In genomic region chr10:69574190-69574663, GRCm38 (mm10) we compare ENCODE assay signal across 9 mouse cellular contexts.
DNase-seq lines count a peak whose midpoint lies in the region; ATAC-seq and TF ChIP-seq lines count a peak whose summit lies in the region.
"Had no signal": no experiment of that assay in that cellular context is flagged by ENCODE, and none has a peak within 500 bp of the region (broad histone marks: within the 10 kb centered on the region; RNA-seq: fewer than 3 reads in every experiment).

No protein-coding gene starts in this region.

- no peak for ATAC-seq in kidney, embryonic 15.5 days (replicated peaks; ENCODE audit: low FRiP score)
- peak; percentile 78 for ATAC-seq in forebrain, postnatal 0 days
- peak; percentile 61 for ATAC-seq in midbrain, embryonic 15.5 days (replicated peaks)
- no peak for ATAC-seq in monocyte, adult 5-6 weeks (replicated peaks; ENCODE audit: insufficient number of reproducible peaks, low FRiP score, low TSS enrichment, poor library complexity, severe bottlenecking)

- no peaks in the 10 kb centered on the region for H3K36me3 ChIP-seq in kidney, embryonic 15.5 days
- no peaks in the 10 kb centered on the region for H3K36me3 ChIP-seq in forebrain, postnatal 0 days (ENCODE audit: insufficient read depth)
- H3K36me3 ChIP-seq in midbrain, embryonic 15.5 days (replicated peaks): no peaks in the 10 kb centered on the region
- H3K36me3 ChIP-seq: liver, embryonic 15.5 days had no signal

- H3K4me1 ChIP-seq in kidney, embryonic 15.5 days: peaks cover 65% of the 10 kb centered on the region
- peaks cover 13% of the 10 kb centered on the region for H3K4me1 ChIP-seq in forebrain, postnatal 0 days (ENCODE audit: insufficient read depth)
- H3K4me1 ChIP-seq in midbrain, embryonic 15.5 days: peaks cover 86% of the 10 kb centered on the region
- H3K4me1 ChIP-seq: liver, embryonic 15.5 days had no signal

- no peak for TF ChIP-seq CTCF in forebrain, postnatal 0 days (IDR thresholded peaks at IDR 0.05; ENCODE audit: low read depth)

- 14% methylated on average over 11 of the region's 11 CpGs for WGBS in kidney, embryonic 15.5 days
- WGBS in forebrain, postnatal 0 days: 3% methylated on average over 11 of the region's 11 CpGs
- WGBS in midbrain, embryonic 15.5 days: 1% methylated on average over 11 of the region's 11 CpGs

- DNase-seq in kidney, adult 8-10 months: no peak
- DNase-seq in cerebellum, postnatal 36 days: peak; percentile 37 to 38
- peak; percentile 72 for DNase-seq in forebrain, postnatal 0 days
- DNase-seq in layer of hippocampus, adult 8-10 months (ENCODE audit: low spot score in 2 of 2): no peak
- DNase-seq in liver: no peak

- H3K27ac ChIP-seq in kidney, embryonic 15.5 days: no peak overlapping the region
- H3K27ac ChIP-seq in forebrain, postnatal 0 days (ENCODE audit: low read depth, low read length): peak overlapping the region; percentile 15; the same call in 1 of the 2 replicates
- H3K27ac ChIP-seq in midbrain, embryonic 15.5 days: peak overlapping the region; percentile 75
- H3K27ac ChIP-seq: liver, embryonic 15.5 days had no signal

- H3K4me3 ChIP-seq in kidney, embryonic 15.5 days (replicated peaks): no peak overlapping the region
- H3K4me3 ChIP-seq in forebrain, postnatal 0 days (ENCODE audit: low read depth, low read length): no peak overlapping the region
- H3K4me3 ChIP-seq in midbrain, embryonic 15.5 days: 0 out of 2 replicates have a peak overlapping the region, but pooled peaks have one; percentile 9
- H3K4me3 ChIP-seq: liver, embryonic 15.5 days had no signal

- H3K27me3 ChIP-seq in kidney, embryonic 15.5 days: peaks cover 4% of the 10 kb centered on the region; the same call in 1 of the 2 replicates
- H3K27me3 ChIP-seq in forebrain, postnatal 0 days (ENCODE audit: insufficient read depth, low read length): no peaks in the 10 kb centered on the region
- H3K27me3 ChIP-seq in midbrain, embryonic 15.5 days (replicated peaks): no peaks in the 10 kb centered on the region

- H3K4me2 ChIP-seq in kidney, embryonic 15.5 days: peak overlapping the region; percentile 41
- H3K4me2 ChIP-seq in forebrain, postnatal 0 days (ENCODE audit: low read depth): peak overlapping the region; percentile 39
- peak overlapping the region; percentile 38 for H3K4me2 ChIP-seq in midbrain, embryonic 15.5 days
- H3K4me2 ChIP-seq: liver, embryonic 15.5 days had no signal

- no peaks in the 10 kb centered on the region for H3K9me3 ChIP-seq in kidney, embryonic 15.5 days (replicated peaks)
- no peaks in the 10 kb centered on the region for H3K9me3 ChIP-seq in forebrain, postnatal 0 days (ENCODE audit: low read length)
- H3K9me3 ChIP-seq in midbrain, embryonic 15.5 days: no peaks in the 10 kb centered on the region
- H3K9me3 ChIP-seq: liver, embryonic 15.5 days had no signal

- no peak overlapping the region for H3K9ac ChIP-seq in kidney, embryonic 15.5 days
- H3K9ac ChIP-seq in forebrain, postnatal 0 days: no peak overlapping the region
- H3K9ac ChIP-seq in midbrain, embryonic 15.5 days: no peak overlapping the region; the same call in 1 of the 2 replicates
- H3K9ac ChIP-seq: liver, embryonic 15.5 days had no signal

Comparison
In these comparisons a context has a peak if more than half of its experiments do, and no peak if none do; other contexts are left out.
1. ATAC-seq: peak in forebrain, postnatal 0 days (single experiment) and midbrain, embryonic 15.5 days (single experiment); none in kidney, embryonic 15.5 days (single experiment) and monocyte, adult 5-6 weeks (single experiment).
2. DNase-seq: peak in cerebellum, postnatal 36 days (2 of 2) and forebrain, postnatal 0 days (single experiment); none in kidney, adult 8-10 months (0 of 2), layer of hippocampus, adult 8-10 months (0 of 2) and liver (single experiment).
3. Peak in every context shown above with its lines, with median percentiles within 50 percentile points of each other: H3K4me2 ChIP-seq.